Comparison of ENCODE assay signal across 8 mouse cellular contexts in the genomic region with DNA sequence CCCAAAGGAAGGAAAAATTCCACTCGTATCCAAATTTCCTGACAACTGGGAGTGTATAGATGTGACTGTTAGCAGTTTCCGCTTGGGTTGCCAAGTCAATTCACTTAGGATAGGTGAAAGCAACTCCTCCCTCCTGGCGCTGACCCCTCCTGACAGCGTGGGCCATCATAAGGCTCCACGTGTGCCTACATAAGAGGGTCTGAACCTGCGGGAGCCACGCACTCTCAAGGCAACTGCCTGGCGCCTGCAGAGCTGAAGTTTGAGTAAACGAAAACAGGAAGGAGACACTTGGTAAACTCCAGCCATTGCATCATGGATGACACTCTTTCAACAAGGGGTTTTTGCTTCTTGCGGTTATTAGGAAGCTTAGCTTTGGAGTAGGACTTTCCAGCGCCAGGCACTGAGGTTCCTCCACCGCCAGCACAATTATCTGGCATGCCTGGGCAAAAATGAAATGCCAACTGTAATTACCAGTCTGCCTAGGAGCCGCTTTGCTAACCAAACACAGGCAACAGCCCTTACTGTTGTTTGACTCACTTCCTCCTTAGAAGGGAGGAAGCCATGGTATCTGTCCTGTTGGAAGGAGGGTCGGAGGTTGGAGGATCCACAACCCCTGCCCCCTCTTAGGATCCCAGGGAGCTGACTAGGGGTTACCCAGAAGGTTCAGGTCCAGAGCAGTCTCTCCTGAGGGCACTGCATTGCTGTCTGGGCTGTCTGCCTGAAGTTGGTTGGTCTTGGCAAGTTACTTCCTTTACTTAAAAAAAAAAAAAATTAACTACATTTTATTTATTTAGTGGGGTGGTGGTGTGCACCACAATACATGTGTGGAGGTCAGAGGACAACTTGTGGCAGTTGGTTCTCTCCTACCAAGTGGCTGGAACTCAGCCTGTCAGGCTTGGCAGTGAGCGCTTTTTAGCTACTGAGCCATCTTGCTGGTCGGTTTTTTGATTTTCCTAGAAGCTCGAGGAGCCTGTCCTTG. TPM values are rescaled to one million over a fixed set of nuclear protein-coding genes. Genes with fewer than 3 reads are reported as not detected.
DNase-seq lines count a peak whose midpoint lies in the region; ATAC-seq and TF ChIP-seq lines count a peak whose summit lies in the region.

No protein-coding gene starts in this region.

- peak; percentile 16; the same call in 1 of the 2 replicates for TF ChIP-seq POLR2A in small intestine, adult 2 months (IDR thresholded peaks at IDR 0.05; ENCODE audit: low read depth, low read length)

- H3K36me3 ChIP-seq in lung, embryonic 16.5 days (ENCODE audit: control insufficient read depth, insufficient read depth, low read length), result no peaks in the 10 kb centered on the region
- H3K36me3 ChIP-seq in small intestine, adult 2 months (ENCODE audit: control insufficient read depth, insufficient read depth, low read length), result no peaks in the 10 kb centered on the region

- H3K27me3 ChIP-seq in lung, embryonic 16.5 days (ENCODE audit: control insufficient read depth, insufficient read depth, low read depth, low read length), result no peaks in the 10 kb centered on the region
- H3K27me3 ChIP-seq in small intestine, adult 2 months (ENCODE audit: control insufficient read depth, insufficient read depth, low read length), result no peaks in the 10 kb centered on the region

- peak overlapping the region; percentile 76 for H3K9ac ChIP-seq in lung, embryonic 16.5 days (ENCODE audit: low read length)

- no peak for TF ChIP-seq CTCF in small intestine, adult 2 months (IDR thresholded peaks at IDR 0.05; ENCODE audit: extremely low read depth, insufficient read length, insufficient replicate concordance, low read depth, low read length)

- peak; percentile 45 for ATAC-seq in common myeloid progenitor, adult 5-6 weeks (replicated peaks; ENCODE audit: low read depth, poor library complexity, severe bottlenecking)
- ATAC-seq in inflammation-experienced regulatory T-cells, adult 6 months, result peak; percentile 49
- no peak for ATAC-seq in lung, embryonic 16.5 days (ENCODE audit: low read depth)

- H3K9me3 ChIP-seq in lung, embryonic 16.5 days (ENCODE audit: control insufficient read depth, low read length), result peaks cover 5% of the 10 kb centered on the region; the same call in 1 of the 2 replicates

- peak; percentile 14 for DNase-seq in embryo, embryonic 11 days
- no peak for DNase-seq in embryo, embryonic 10 days (ENCODE audit: low spot score)
- peak; percentile 87 for DNase-seq in 416B (ENCODE audit: low read depth)
- DNase-seq in gastrocnemius, postnatal 10 days, result no peak

- peak overlapping the region; percentile 96 for H3K4me2 ChIP-seq in lung, embryonic 16.5 days (ENCODE audit: low read depth, low read length)

- H3K4me1 ChIP-seq in lung, embryonic 16.5 days (replicated peaks; ENCODE audit: control insufficient read depth, insufficient read depth, low read length), result peaks cover 23% of the 10 kb centered on the region
- peaks cover 27% of the 10 kb centered on the region; the same call in 1 of the 2 replicates for H3K4me1 ChIP-seq in small intestine, adult 2 months (ENCODE audit: control insufficient read depth, insufficient read depth, insufficient read length, low read length)

- H3K4me3 ChIP-seq in lung, embryonic 16.5 days (ENCODE audit: low read length), result peak overlapping the region; percentile 66
- peak overlapping the region; percentile 75 for H3K4me3 ChIP-seq in small intestine, adult 2 months (ENCODE audit: low read depth, low read length)

- WGBS in lung, embryonic 16.5 days, result 20% methylated on average over 17 of the region's 17 CpGs
- WGBS in small intestine, adult 2 months, result 6% methylated on average over 17 of the region's 17 CpGs

- peak overlapping the region; percentile 77 for H3K27ac ChIP-seq in lung, embryonic 16.5 days (ENCODE audit: low read length)
- H3K27ac ChIP-seq in small intestine, adult 2 months (ENCODE audit: insufficient read depth, low read depth, low read length), result peak overlapping the region; percentile 97

RNA-seq across cellular contexts. Expression of gene Orai2, which starts 1.1 kb away (rescaled TPM):
- 26.4 and 33.7 TPM in 2 replicates for total RNA-seq in common myeloid progenitor, adult 5-6 weeks (2017)
- 10 to 100 TPM; 55.8 to 72.0 (median 64.8) TPM for polyA plus RNA-seq in inflammation-experienced regulatory T-cells, adult 6 months (2017; shearing (Covaris generic))
- polyA plus RNA-seq in lung, embryonic 16.5 days (2015; fragmentation: Nextera tagmentation; extraction: Ambion mirVana), result 10.3 and 11.2 TPM in 2 replicates
- polyA plus RNA-seq in small intestine, adult 2 months (2012; rRNA removed), result 28.9 and 31.4 TPM in 2 replicates
- 1 to 10 TPM; 4.9 to 7.8 TPM for total RNA-seq in gastrocnemius, postnatal 10 days (2021)

RNA-seq across cellular contexts. Expression of gene Prkrip1, which starts 27.1 kb away (rescaled TPM):
- 24.2 and 67.2 TPM in 2 replicates for total RNA-seq in common myeloid progenitor, adult 5-6 weeks (2017)
- 10 to 100 TPM; 40.9 to 48.3 (median 45.5) TPM for polyA plus RNA-seq in inflammation-experienced regulatory T-cells, adult 6 months (2017; shearing (Covaris generic))
- polyA plus RNA-seq in lung, embryonic 16.5 days (2015; fragmentation: Nextera tagmentation; extraction: Ambion mirVana), result 45.7 and 52.9 TPM in 2 replicates
- polyA plus RNA-seq in small intestine, adult 2 months (2012; rRNA removed), result 5.5 and 8.4 TPM in 2 replicates
- 10 to 100 TPM; 26.9 to 28.2 TPM for total RNA-seq in gastrocnemius, postnatal 10 days (2021)

RNA-seq across cellular contexts. Expression of gene Alkbh4, which starts 35.7 kb away (rescaled TPM):
- 11.8 and 14.3 TPM in 2 replicates for total RNA-seq in common myeloid progenitor, adult 5-6 weeks (2017)
- 10 to 100 TPM; 51.3 to 63.3 (median 56.7) TPM for polyA plus RNA-seq in inflammation-experienced regulatory T-cells, adult 6 months (2017; shearing (Covaris generic))
- polyA plus RNA-seq in lung, embryonic 16.5 days (2015; fragmentation: Nextera tagmentation; extraction: Ambion mirVana), result 15.6 and 17.1 TPM in 2 replicates
- 11.2 and 25.3 TPM in 2 replicates for polyA plus RNA-seq in small intestine, adult 2 months (2012; rRNA removed)
- 1 to 10 TPM; 5.0 to 6.2 TPM for total RNA-seq in gastrocnemius, postnatal 10 days (2021)

RNA-seq across cellular contexts. Expression of gene Lrwd1, which starts 35.8 kb away (rescaled TPM):
- total RNA-seq in common myeloid progenitor, adult 5-6 weeks (2017), result 48.9 and 57.0 TPM in 2 replicates
- polyA plus RNA-seq in inflammation-experienced regulatory T-cells, adult 6 months (2017; shearing (Covaris generic)), result 10 to 100 TPM; 37.0 to 37.7 (median 37.2) TPM
- polyA plus RNA-seq in lung, embryonic 16.5 days (2015; fragmentation: Nextera tagmentation; extraction: Ambion mirVana), result 37.6 and 41.3 TPM in 2 replicates
- 8.9 and 16.9 TPM in 2 replicates for polyA plus RNA-seq in small intestine, adult 2 months (2012; rRNA removed)
- total RNA-seq in gastrocnemius, postnatal 10 days (2021), result 1 to 10 TPM; 4.9 to 7.4 TPM

RNA-seq across cellular contexts. Expression of gene Polr2j, which starts 55.2 kb away (rescaled TPM):
- 158 and 163 TPM in 2 replicates for total RNA-seq in common myeloid progenitor, adult 5-6 weeks (2017)
- polyA plus RNA-seq in inflammation-experienced regulatory T-cells, adult 6 months (2017; shearing (Covaris generic)), result 100 to 1,000 TPM; 120 to 150 (median 121) TPM
- polyA plus RNA-seq in lung, embryonic 16.5 days (2015; fragmentation: Nextera tagmentation; extraction: Ambion mirVana), result 210 and 211 TPM in 2 replicates
- polyA plus RNA-seq in small intestine, adult 2 months (2012; rRNA removed), result 29.3 and 48.4 TPM in 2 replicates
- total RNA-seq in gastrocnemius, postnatal 10 days (2021), result 10 to 100 TPM; 71.2 to 75.6 TPM

Comparison
In these comparisons a context has a peak if more than half of its experiments do, and no peak if none do; other contexts are left out.
1. DNase-seq: peak in embryo, embryonic 11 days (single experiment) and 416B (single experiment); none in embryo, embryonic 10 days (single experiment) and gastrocnemius, postnatal 10 days (single experiment).